Mouse (Mus musculus) MEL (cell line): ENCODE data around the gene 9430015G10Rik.

Source experiments
- CHD1 ChIP-seq: IDR thresholded peaks from 2 replicates; pipeline ENCODE4 v1.6.1; 2012; ENCODE audit warnings: low read depth, mild to moderate bottlenecking, inconsistent platforms, low read length, improper control_type of control experiment
- CTCF ChIP-seq, 3 experiments: IDR thresholded peaks in 2 of 3; conservative IDR thresholded peaks in 1 of 3; 2 replicates each; pipeline ENCODE4 v1.5.1; 2011 to 2012; ENCODE audit warnings: low read length in 3 of 3, low read depth in 2 of 3, mild to moderate bottlenecking in 2 of 3, improper control_type of control experiment in 1 of 3, inconsistent platforms in 1 of 3, mixed read lengths in 1 of 3, moderate library complexity in 1 of 3; ENCODE audit not compliant: control insufficient read depth in 1 of 3, insufficient read depth in 1 of 3, poor library complexity in 1 of 3, severe bottlenecking in 1 of 3
- EP300 ChIP-seq, 2 experiments: IDR thresholded peaks; 2 replicates each; pipeline ENCODE4 v1.6.1; 2011; ENCODE audit warnings: improper control_type of control experiment in 2 of 2, low read length in 2 of 2, low read depth in 1 of 2, mild to moderate bottlenecking in 1 of 2
- POLR2A ChIP-seq, 2 experiments: IDR thresholded peaks; 2 replicates each; pipeline ENCODE4 v1.6.1; 2011 to 2012; ENCODE audit warnings: low read length in 2 of 2, mild to moderate bottlenecking in 2 of 2, control low read depth in 1 of 2, improper control_type of control experiment in 1 of 2, low read depth in 1 of 2, moderate library complexity in 1 of 2; ENCODE audit not compliant: control insufficient read depth in 1 of 2, insufficient read depth in 1 of 2, poor library complexity in 1 of 2
- RCOR1 ChIP-seq: IDR thresholded peaks from 2 replicates; pipeline ENCODE4 v1.6.1; 2012; ENCODE audit warnings: low read depth, mild to moderate bottlenecking, inconsistent platforms, low read length, improper control_type of control experiment
- ZC3H11A ChIP-seq: IDR thresholded peaks from 2 replicates; pipeline ENCODE4 v1.6.1; 2012; ENCODE audit warnings: low read depth, mild to moderate bottlenecking, inconsistent platforms, low read length, improper control_type of control experiment

DNA sequence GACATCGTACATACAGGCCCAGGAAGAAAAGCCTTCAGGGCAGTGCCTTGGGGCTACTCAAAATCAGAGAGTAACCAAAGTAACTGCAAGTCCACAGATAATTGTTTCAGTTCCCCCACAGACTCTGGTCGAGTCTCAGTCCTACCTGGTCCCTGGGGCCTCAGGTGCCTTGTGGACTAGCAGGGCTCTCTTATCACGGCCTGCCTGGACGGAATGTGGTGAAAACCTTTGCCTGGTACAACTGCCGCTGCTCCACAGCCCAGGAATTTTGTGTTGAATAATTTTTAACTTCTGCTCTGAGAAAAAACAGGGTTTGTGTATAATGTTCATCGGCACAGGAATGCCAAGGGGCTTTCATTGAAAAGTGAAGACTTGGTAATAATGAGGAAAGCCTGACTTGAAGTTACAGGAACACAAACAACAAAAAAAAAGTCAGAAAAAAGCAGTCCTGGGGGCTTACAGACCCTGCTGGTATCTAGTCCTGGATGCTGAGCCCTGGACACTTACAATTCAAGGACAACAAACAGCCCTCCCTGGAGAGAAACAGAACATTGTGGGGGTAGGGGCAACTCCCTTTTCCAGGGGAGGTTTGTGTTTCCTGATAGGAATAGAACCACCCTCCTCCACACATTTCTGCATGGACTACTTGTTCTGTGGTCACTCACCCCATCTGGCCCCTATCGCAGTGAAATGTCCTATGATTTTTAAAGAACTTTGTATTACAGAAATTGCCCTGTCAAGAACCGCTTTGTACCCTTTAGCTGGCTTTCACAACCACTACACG is 25.5 kb upstream of the 9430015G10Rik start:
- TF ChIP-seq CHD1, result no peak
- TF ChIP-seq RCOR1, result no peak
- no peak for TF ChIP-seq CTCF (IDR thresholded peaks at IDR 0.05 in 2 of 3, conservative IDR thresholded peaks at IDR 0.05 in 1 of 3; ENCODE audit: control insufficient read depth in 1 of 3, insufficient read depth in 1 of 3, low read depth in 2 of 3, low read length in 3 of 3, poor library complexity in 1 of 3, severe bottlenecking in 1 of 3)
- no peak for TF ChIP-seq EP300 (IDR thresholded peaks at IDR 0.05; ENCODE audit: low read depth in 1 of 2, low read length in 2 of 2)
- no peak for TF ChIP-seq POLR2A (IDR thresholded peaks at IDR 0.05; ENCODE audit: control insufficient read depth in 1 of 2, insufficient read depth in 1 of 2, low read depth in 1 of 2, low read length in 2 of 2, poor library complexity in 1 of 2)
- TF ChIP-seq ZC3H11A, result no peak
